Mouse (Mus musculus) layer of hippocampus, postnatal 25 days (tissue): ENCODE data around the gene H2-DMb1. TPM values are rescaled to one million over a fixed set of nuclear protein-coding genes. Genes with fewer than 3 reads are reported as not detected.

Source experiments
- DNase-seq, 2 experiments: peaks; one replicate each; pipeline ENCODE4 v3.0.0; 2022; ENCODE audit warnings: mixed read lengths in 2 of 2, low spot score in 1 of 2; ENCODE audit errors: extremely low spot score in 1 of 2
- total RNA-seq, 2 experiments: library from RNA; stranded (reverse); gene quantifications; 2 replicates each; pipeline ENCODE4 v1.2.3; 2021

The H2-DMb1 gene
- total RNA-seq, 2 experiments from 2014 or later, result 1.8 to 3.4 TPM

GRCm38 (mm10) chr17:34122188-34122984 is 30.5 kb upstream of the H2-DMb1 start, which contains the start of gene Brd2:
TSS of gene Brd2 (minus strand) at chr17:34122634.
- DNase-seq, result peak; percentile 94 to 98

- no peak for DNase-seq
Measured at GRCm38 (mm10) chr17:34123111-34123510, 29.8 kb upstream of the H2-DMb1 start.

- DNase-seq, result no peak
Measured at GRCm38 (mm10) chr17:34123518-34123917, 29.4 kb upstream of the H2-DMb1 start.

GRCm38 (mm10) chr17:34124649-34125048 is 28.2 kb upstream of the H2-DMb1 start:
- DNase-seq, result no peak

GRCm38 (mm10) chr17:34126826-34127420 is 25.9 kb upstream of the H2-DMb1 start:
- DNase-seq, result no peak

GRCm38 (mm10) chr17:34127475-34127874 is 25.4 kb upstream of the H2-DMb1 start:
- DNase-seq, result no peak

GRCm38 (mm10) chr17:34128264-34128937 is 24.5 kb upstream of the H2-DMb1 start:
- no peak for DNase-seq

GRCm38 (mm10) chr17:34128944-34129791 is 23.7 kb upstream of the H2-DMb1 start:
- DNase-seq, result no peak

GRCm38 (mm10) chr17:34130073-34130947 is 22.6 kb upstream of the H2-DMb1 start:
- DNase-seq, result no peak

GRCm38 (mm10) chr17:34131911-34132310 is 21.0 kb upstream of the H2-DMb1 start:
- DNase-seq, result no peak

- DNase-seq, result no peak
Measured at GRCm38 (mm10) chr17:34133289-34133688, 19.6 kb upstream of the H2-DMb1 start.

GRCm38 (mm10) chr17:34134451-34134850 is 18.4 kb upstream of the H2-DMb1 start:
- no peak for DNase-seq

GRCm38 (mm10) chr17:34135297-34136224 is 17.3 kb upstream of the H2-DMb1 start:
- DNase-seq, result peak; percentile 98 to 99

GRCm38 (mm10) chr17:34137601-34138000 is 15.3 kb upstream of the H2-DMb1 start:
- DNase-seq, result no peak

- DNase-seq, result no peak
Measured at GRCm38 (mm10) chr17:34138655-34139054, 14.2 kb upstream of the H2-DMb1 start.

- DNase-seq, result no peak
Measured at GRCm38 (mm10) chr17:34139416-34139815, 13.5 kb upstream of the H2-DMb1 start.

- no peak for DNase-seq
Measured at GRCm38 (mm10) chr17:34140240-34140639, 12.6 kb upstream of the H2-DMb1 start.

GRCm38 (mm10) chr17:34141448-34141847 is 11.4 kb upstream of the H2-DMb1 start:
- DNase-seq, result no peak
